Mouse (Mus musculus) urinary bladder, postnatal 25 days (tissue): ENCODE measurements around the gene Araf.
"Not testable (repeated sequence)": the region's sequence is repeated elsewhere in the genome, so short reads cannot be mapped to it uniquely, and the experiment has no call there.

ENCODE experiments used
- DNase-seq: peaks from one replicate; pipeline ENCODE4 v3.0.0; 2022; ENCODE audit warnings: low spot score

Gene Araf

GRCm38 (mm10) chrX:20797681-20798080, at the start of gene Araf:
Gene Araf, plus strand, starts transcription at chrX:20797814.
- DNase-seq, result no peak

GRCm38 (mm10) chrX:20748829-20749228, 48.8 kb upstream of the Araf start:
- no peak for DNase-seq

- no peak for DNase-seq
Measured at GRCm38 (mm10) chrX:20761201-20761600, 36.4 kb upstream of the Araf start.

GRCm38 (mm10) chrX:20770697-20771381, 26.8 kb upstream of the Araf start:
- DNase-seq, result peak; percentile 74

GRCm38 (mm10) chrX:20771666-20772065, 25.9 kb upstream of the Araf start:
- DNase-seq, result no peak

GRCm38 (mm10) chrX:20775271-20776016, 22.2 kb upstream of the Araf start:
- no peak for DNase-seq

- no peak for DNase-seq
Measured at GRCm38 (mm10) chrX:20777619-20778018, 20.0 kb upstream of the Araf start.

GRCm38 (mm10) chrX:20787309-20787708, 10.3 kb upstream of the Araf start:
- DNase-seq, result no peak

- no peak for DNase-seq
Measured at GRCm38 (mm10) chrX:20792417-20792816, 5.2 kb upstream of the Araf start.

- no peak for DNase-seq
Measured at GRCm38 (mm10) chrX:20793230-20793629, 4.4 kb upstream of the Araf start.

- no peak for DNase-seq
Measured at GRCm38 (mm10) chrX:20794229-20794628, 3.4 kb upstream of the Araf start.

- DNase-seq, result peak; percentile 37
Measured at GRCm38 (mm10) chrX:20798141-20798796, 655 bp downstream of the Araf start.

- no peak for DNase-seq
Measured at GRCm38 (mm10) chrX:20798797-20799147, 1.2 kb downstream of the Araf start.

GRCm38 (mm10) chrX:20801456-20801855, 3.8 kb downstream of the Araf start:
- no peak for DNase-seq

- DNase-seq, result not testable (repeated sequence)
Measured at GRCm38 (mm10) chrX:20804301-20804700, 6.7 kb downstream of the Araf start.

- no peak for DNase-seq
Measured at GRCm38 (mm10) chrX:20806295-20806694, 8.7 kb downstream of the Araf start.

- no peak for DNase-seq
Measured at GRCm38 (mm10) chrX:20816974-20817373, 19.4 kb downstream of the Araf start.

- peak; percentile 76 for DNase-seq
Measured at GRCm38 (mm10) chrX:20819204-20819628, 21.6 kb downstream of the Araf start.

GRCm38 (mm10) chrX:20819708-20820426, 22.3 kb downstream of the Araf start:
- peak; percentile 31 for DNase-seq

- DNase-seq, result peak; percentile 14
Measured at GRCm38 (mm10) chrX:20828934-20829333, 31.3 kb downstream of the Araf start.

- no peak for DNase-seq
Measured at GRCm38 (mm10) chrX:20847232-20847631, 49.6 kb downstream of the Araf start.

GRCm38 (mm10) chrX:20847816-20848215, 50.2 kb downstream of the Araf start:
- DNase-seq, result no peak
